Mouse (Mus musculus): ENCODE data around the gene Atg7. TPM values are rescaled to one million over a fixed set of nuclear protein-coding genes. Genes with fewer than 3 reads are reported as not detected.

Gene Atg7
- polyA plus RNA-seq, 1 experiment from 2014 or later: 10.9 TPM

GRCm38 (mm10) chr6:114905253-114906028 is 262.5 kb downstream of the Atg7 start:
- no peaks in the 10 kb centered on the region for H3K9me3 ChIP-seq (ENCODE audit: low read length)
- H3K9ac ChIP-seq (replicated peaks): no peak overlapping the region
- no peak overlapping the region for H3K4me2 ChIP-seq (ENCODE audit: low read depth, low read length)
- ATAC-seq (no peak), DNase-seq (no peak)
- no peaks in the 10 kb centered on the region for H3K27me3 ChIP-seq (ENCODE audit: insufficient read depth, low read length)
- no peak overlapping the region for H3K27ac ChIP-seq (ENCODE audit: low read depth)
- H3K36me3 ChIP-seq (replicated peaks; ENCODE audit: insufficient read depth, low read length): no peaks in the 10 kb centered on the region
- H3K4me1 ChIP-seq (ENCODE audit: insufficient read depth): peaks cover 46% of the 10 kb centered on the region
- no peak overlapping the region for H3K4me3 ChIP-seq (ENCODE audit: low read depth, low read length)
- no peak for TF ChIP-seq EP300 (IDR thresholded peaks at IDR 0.05; ENCODE audit: low read depth)
- no peak for TF ChIP-seq CTCF (IDR thresholded peaks at IDR 0.05; ENCODE audit: low read depth)
- 50% methylated on average over 8 of the region's 8 CpGs for WGBS (ENCODE audit: insufficient replicate concordance)

GRCm38 (mm10) chr6:114906209-114906608 is 263.3 kb downstream of the Atg7 start:
- no peak overlapping the region for H3K9ac ChIP-seq (replicated peaks)
- DNase-seq (no peak), ATAC-seq (no peak)
- TF ChIP-seq CTCF (IDR thresholded peaks at IDR 0.05; ENCODE audit: low read depth) (no peak), EP300 (IDR thresholded peaks at IDR 0.05; ENCODE audit: low read depth) (no peak)
- peaks cover 38% of the 10 kb centered on the region for H3K4me1 ChIP-seq (ENCODE audit: insufficient read depth)
- H3K27me3 ChIP-seq (ENCODE audit: insufficient read depth, low read length): no peaks in the 10 kb centered on the region
- no peak overlapping the region for H3K4me2 ChIP-seq (ENCODE audit: low read depth, low read length)
- no peak overlapping the region for H3K27ac ChIP-seq (ENCODE audit: low read depth)
- no peak overlapping the region for H3K4me3 ChIP-seq (ENCODE audit: low read depth, low read length)
- no peaks in the 10 kb centered on the region for H3K9me3 ChIP-seq (ENCODE audit: low read length)
- H3K36me3 ChIP-seq (replicated peaks; ENCODE audit: insufficient read depth, low read length): no peaks in the 10 kb centered on the region
- 68% methylated on average over 5 of the region's 5 CpGs for WGBS (ENCODE audit: insufficient replicate concordance)

DNA sequence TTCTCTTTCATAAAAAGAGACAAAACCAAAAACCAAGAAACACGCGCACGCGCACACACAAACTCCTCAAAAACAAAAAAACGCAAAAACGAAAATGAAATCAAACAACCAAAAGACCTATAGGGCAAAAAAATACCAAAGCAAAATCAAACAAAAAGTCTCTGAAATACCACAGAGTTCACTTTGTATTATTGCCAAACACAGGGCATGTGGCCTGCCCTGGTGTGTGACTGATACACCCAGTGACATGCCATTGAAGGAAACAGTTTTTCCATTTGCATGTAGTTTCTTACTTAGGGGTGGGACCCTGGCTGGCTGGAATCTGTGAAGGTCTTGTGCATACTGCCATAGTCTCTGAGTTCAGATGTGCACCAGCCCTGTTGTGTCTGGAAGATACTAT is 264.6 kb downstream of the Atg7 start:
- WGBS (ENCODE audit: insufficient replicate concordance): 89% methylated on average over 6 of the region's 6 CpGs
- no peak overlapping the region for H3K4me3 ChIP-seq (ENCODE audit: low read depth, low read length)
- DNase-seq: no peak
- no peaks in the 10 kb centered on the region for H3K27me3 ChIP-seq (ENCODE audit: insufficient read depth, low read length)
- ATAC-seq: no peak
- H3K9me3 ChIP-seq (ENCODE audit: low read length): no peaks in the 10 kb centered on the region
- peak overlapping the region; percentile 51; the same call in 1 of the 2 replicates for H3K27ac ChIP-seq (ENCODE audit: low read depth)
- H3K36me3 ChIP-seq (replicated peaks; ENCODE audit: insufficient read depth, low read length): no peaks in the 10 kb centered on the region
- peaks cover 28% of the 10 kb centered on the region for H3K4me1 ChIP-seq (ENCODE audit: insufficient read depth)
- H3K9ac ChIP-seq (replicated peaks): no peak overlapping the region
- H3K4me2 ChIP-seq (ENCODE audit: low read depth, low read length): no peak overlapping the region
- TF ChIP-seq EP300 (IDR thresholded peaks at IDR 0.05; ENCODE audit: low read depth): no peak
- no peak for TF ChIP-seq CTCF (IDR thresholded peaks at IDR 0.05; ENCODE audit: low read depth)

DNA sequence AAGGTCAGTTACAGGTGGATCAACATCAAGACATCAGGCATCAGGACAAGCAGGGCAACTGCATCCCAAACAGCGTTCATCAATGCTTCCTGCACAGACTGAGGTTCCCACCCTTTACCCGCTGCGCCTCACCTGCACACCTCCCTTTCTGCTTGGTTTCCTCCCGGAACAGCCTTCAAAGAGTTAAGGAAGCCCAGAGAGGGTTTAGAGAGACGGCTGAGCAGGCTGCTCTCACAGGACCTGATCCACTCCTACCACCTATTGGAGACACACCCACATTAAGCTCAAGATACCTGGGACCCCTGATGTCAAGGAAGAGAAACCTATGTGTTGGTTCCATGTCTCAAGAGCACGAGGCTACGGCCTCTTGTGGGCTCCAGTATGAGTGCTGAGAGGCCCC is 266.9 kb downstream of the Atg7 start:
- ATAC-seq (no peak), DNase-seq (no peak)
- Histone ChIP-seq H3K36me3 (replicated peaks; ENCODE audit: insufficient read depth, low read length) (no peaks in the 10 kb centered on the region), H3K4me2 (ENCODE audit: low read depth, low read length) (no peak overlapping the region), H3K9ac (replicated peaks) (no peak overlapping the region), H3K4me1 (ENCODE audit: insufficient read depth) (peaks cover 30% of the 10 kb centered on the region), H3K27ac (ENCODE audit: low read depth) (no peak overlapping the region), H3K4me3 (ENCODE audit: low read depth, low read length) (no peak overlapping the region), H3K27me3 (ENCODE audit: insufficient read depth, low read length) (no peaks in the 10 kb centered on the region), H3K9me3 (ENCODE audit: low read length) (no peaks in the 10 kb centered on the region)
- WGBS (ENCODE audit: insufficient replicate concordance): 80% methylated on average over 7 of the region's 7 CpGs
- no peak for TF ChIP-seq EP300 (IDR thresholded peaks at IDR 0.05; ENCODE audit: low read depth)
- TF ChIP-seq CTCF (IDR thresholded peaks at IDR 0.05; ENCODE audit: low read depth): no peak

Other genes with a start within 250 kb of the Atg7 start
- gene Hrh1, start 245.2 kb upstream of the Atg7 start, polyA plus RNA-seq (2015; fragmentation: Nextera tagmentation; extraction: Ambion mirVana): not detected in 2 replicates